Mouse (Mus musculus): ENCODE measurements around the gene Notch3.

- TF ChIP-seq GATA1 (IDR thresholded peaks at IDR 0.05; ENCODE audit: low read length): no peak
- no peak for TF ChIP-seq TAL1 (IDR thresholded peaks at IDR 0.05; ENCODE audit: low read length)
Measured at GRCm38 (mm10) chr17:32209144-32209543, 42.5 kb upstream of the Notch3 start.
